Mouse (Mus musculus): ENCODE results near the gene H2-T23.

- TF ChIP-seq CTCF (IDR thresholded peaks at IDR 0.05; ENCODE audit: borderline replicate concordance, control insufficient read depth, extremely low read depth, insufficient read depth, low read length, poor library complexity) (no peak), POLR2A (IDR thresholded peaks at IDR 0.05; ENCODE audit: control insufficient read depth, extremely low read depth, insufficient read depth, low read length, poor library complexity) (no peak)
Measured at GRCm38 (mm10) chr17:36014977-36015376, 17.7 kb downstream of the H2-T23 start.
